Mouse (Mus musculus) liver, adult 2 months (tissue): ENCODE data around the gene Fbxo36. TPM values are rescaled to one million over a fixed set of nuclear protein-coding genes. Genes with fewer than 3 reads are reported as not detected.
A peak's percentile ranks its signal among the peaks of the same experiment; 100 is the strongest.

Experiments used
- DNase-seq: peaks from one replicate; pipeline ENCODE4 v3.0.0-alpha.2; 2011; ENCODE audit warnings: low read depth, low spot score; ENCODE audit errors: extremely low read depth
- H3K27ac ChIP-seq: fragments of 200-500 bp; replicated peaks from 2 replicates; pipeline ENCODE4 v1.5.1; 2012; ENCODE audit warnings: low read depth, mild to moderate bottlenecking, control low read depth, inconsistent platforms, low read length; ENCODE audit not compliant: insufficient read depth
- H3K27me3 ChIP-seq: fragments of 200-500 bp; 2 replicates; pipeline ENCODE4 v1.6.1; 2012; ENCODE audit warnings: mild to moderate bottlenecking, moderate library complexity, low read length, inconsistent platforms; ENCODE audit not compliant: control insufficient read depth, insufficient read depth
- H3K36me3 ChIP-seq: fragments of 200-500 bp; 2 replicates; pipeline ENCODE4 v1.6.1; 2012; ENCODE audit warnings: low read length, inconsistent platforms; ENCODE audit not compliant: control insufficient read depth, insufficient read depth
- H3K4me1 ChIP-seq: fragments of 200-500 bp; 2 replicates; pipeline ENCODE4 v1.6.1; 2011; ENCODE audit warnings: low read length; ENCODE audit not compliant: control insufficient read depth, insufficient read depth
- H3K4me3 ChIP-seq: fragments of 200-500 bp; 2 replicates; pipeline ENCODE4 v1.5.1; 2011; ENCODE audit warnings: low read depth, mild to moderate bottlenecking, control low read depth, low read length, moderate library complexity; ENCODE audit not compliant: insufficient read depth
- H3K79me2 ChIP-seq: fragments of 200-500 bp; 2 replicates; pipeline ENCODE4 v1.6.1; 2012; ENCODE audit warnings: inconsistent platforms, mild to moderate bottlenecking, low read length, moderate library complexity; ENCODE audit not compliant: control insufficient read depth, insufficient read depth
- H3K9ac ChIP-seq: fragments of 200-500 bp; 2 replicates; pipeline ENCODE4 v1.6.1; 2012; ENCODE audit warnings: low read depth, mild to moderate bottlenecking, control low read depth, inconsistent platforms, low read length
- CTCF ChIP-seq: fragments of 200-500 bp; IDR thresholded peaks from 2 replicates; pipeline ENCODE4 v1.5.1; 2011; ENCODE audit warnings: low read depth, low read length, control low read depth
- POLR2A ChIP-seq: fragments of 200-500 bp; IDR thresholded peaks from 2 replicates; pipeline ENCODE4 v1.6.1; 2011; ENCODE audit warnings: low read length, control low read depth; ENCODE audit not compliant: insufficient read depth; ENCODE audit errors: extremely low read depth
- WGBS: fragments of 180-500 bp; shearing (Covaris S2); methylation state at CpG from one replicate; pipeline ENCODE4 v1.1.7; 2018; 5-methylcytosine and 5-hydroxymethylcytosine counted together
- polyA plus RNA-seq: library from polyadenylated mRNA; depleted of rRNA; stranded (reverse); fragments of >200 nt; gene quantifications from 2 replicates; pipeline ENCODE4 v1.2.3, GENCODE M21; 2012
- total RNA-seq: library from RNA; depleted of rRNA; stranded (reverse); fragments of >200 nt; gene quantifications from 2 replicates; pipeline ENCODE4 v1.2.3, GENCODE M21; 2014

The Fbxo36 gene
- total and polyA plus RNA-seq, 2 experiments = 5.6 to 6.8 TPM

- TF ChIP-seq CTCF = no peak
- TF ChIP-seq POLR2A = no peak
- Histone ChIP-seq H3K27me3 (peaks cover 10% of the 10 kb centered on the region; the same call in 1 of the 2 replicates), H3K9ac (no peak overlapping the region), H3K4me3 (no peak overlapping the region), H3K27ac (no peak overlapping the region), H3K4me1 (no peaks in the 10 kb centered on the region), H3K79me2 (no peaks in the 10 kb centered on the region), H3K36me3 (no peaks in the 10 kb centered on the region)
- DNase-seq = peak; percentile 9
- 57% methylated on average over 9 of the region's 9 CpGs for WGBS
Measured at GRCm38 (mm10) chr1:84935668-84936067, 96.0 kb downstream of the Fbxo36 start.

GRCm38 (mm10) chr1:84936716-84937510 lies 97.3 kb downstream of the Fbxo36 start:
- Histone ChIP-seq H3K9ac (no peak overlapping the region), H3K4me3 (no peak overlapping the region), H3K4me1 (no peaks in the 10 kb centered on the region), H3K36me3 (no peaks in the 10 kb centered on the region), H3K27ac (no peak overlapping the region), H3K79me2 (no peaks in the 10 kb centered on the region), H3K27me3 (peaks cover 10% of the 10 kb centered on the region; the same call in 1 of the 2 replicates)
- no peak for DNase-seq
- WGBS = 85% methylated on average over 19 of the region's 19 CpGs
- TF ChIP-seq CTCF (no peak), POLR2A (no peak)

- no peak for DNase-seq
- Histone ChIP-seq H3K4me3 (no peak overlapping the region), H3K36me3 (no peaks in the 10 kb centered on the region), H3K27ac (no peak overlapping the region), H3K4me1 (no peaks in the 10 kb centered on the region), H3K27me3 (peaks cover 2% of the 10 kb centered on the region; the same call in 1 of the 2 replicates), H3K9ac (no peak overlapping the region), H3K79me2 (no peaks in the 10 kb centered on the region)
- 81% methylated on average over 4 of the region's 4 CpGs for WGBS
- TF ChIP-seq CTCF = no peak
- TF ChIP-seq POLR2A = no peak
Measured at GRCm38 (mm10) chr1:84939466-84939865, 99.8 kb downstream of the Fbxo36 start.

- no peak for TF ChIP-seq CTCF
- TF ChIP-seq POLR2A = no peak
- no peaks in the 10 kb centered on the region for H3K36me3 ChIP-seq
- no peaks in the 10 kb centered on the region for H3K79me2 ChIP-seq
- no peaks in the 10 kb centered on the region for H3K27me3 ChIP-seq
- DNase-seq = no peak
- 97% methylated on average over 2 of the region's 2 CpGs for WGBS
- no peak overlapping the region for H3K9ac ChIP-seq
- H3K4me1 ChIP-seq = no peaks in the 10 kb centered on the region
- H3K27ac ChIP-seq = no peak overlapping the region
- no peak overlapping the region for H3K4me3 ChIP-seq
Measured at GRCm38 (mm10) chr1:84940322-84940721, 100.7 kb downstream of the Fbxo36 start.

GRCm38 (mm10) chr1:84942666-84943065 lies 103.0 kb downstream of the Fbxo36 start:
- H3K27ac ChIP-seq = no peak overlapping the region
- H3K27me3 ChIP-seq = no peaks in the 10 kb centered on the region
- TF ChIP-seq POLR2A (no peak), CTCF (no peak)
- no peaks in the 10 kb centered on the region for H3K79me2 ChIP-seq
- H3K36me3 ChIP-seq = no peaks in the 10 kb centered on the region
- H3K4me1 ChIP-seq = no peaks in the 10 kb centered on the region
- DNase-seq = no peak
- no peak overlapping the region for H3K9ac ChIP-seq
- H3K4me3 ChIP-seq = no peak overlapping the region

GRCm38 (mm10) chr1:84943549-84943948 lies 103.9 kb downstream of the Fbxo36 start:
- H3K9ac ChIP-seq = no peak overlapping the region
- TF ChIP-seq CTCF = no peak
- TF ChIP-seq POLR2A = no peak
- H3K4me1 ChIP-seq = no peaks in the 10 kb centered on the region
- no peak for DNase-seq
- H3K4me3 ChIP-seq = no peak overlapping the region
- WGBS = 96% methylated on average over 4 of the region's 4 CpGs
- H3K79me2 ChIP-seq = no peaks in the 10 kb centered on the region
- no peak overlapping the region for H3K27ac ChIP-seq
- H3K27me3 ChIP-seq = no peaks in the 10 kb centered on the region
- no peaks in the 10 kb centered on the region for H3K36me3 ChIP-seq
